ENCODE assay signal across 12 mouse cellular contexts in the genomic region with DNA sequence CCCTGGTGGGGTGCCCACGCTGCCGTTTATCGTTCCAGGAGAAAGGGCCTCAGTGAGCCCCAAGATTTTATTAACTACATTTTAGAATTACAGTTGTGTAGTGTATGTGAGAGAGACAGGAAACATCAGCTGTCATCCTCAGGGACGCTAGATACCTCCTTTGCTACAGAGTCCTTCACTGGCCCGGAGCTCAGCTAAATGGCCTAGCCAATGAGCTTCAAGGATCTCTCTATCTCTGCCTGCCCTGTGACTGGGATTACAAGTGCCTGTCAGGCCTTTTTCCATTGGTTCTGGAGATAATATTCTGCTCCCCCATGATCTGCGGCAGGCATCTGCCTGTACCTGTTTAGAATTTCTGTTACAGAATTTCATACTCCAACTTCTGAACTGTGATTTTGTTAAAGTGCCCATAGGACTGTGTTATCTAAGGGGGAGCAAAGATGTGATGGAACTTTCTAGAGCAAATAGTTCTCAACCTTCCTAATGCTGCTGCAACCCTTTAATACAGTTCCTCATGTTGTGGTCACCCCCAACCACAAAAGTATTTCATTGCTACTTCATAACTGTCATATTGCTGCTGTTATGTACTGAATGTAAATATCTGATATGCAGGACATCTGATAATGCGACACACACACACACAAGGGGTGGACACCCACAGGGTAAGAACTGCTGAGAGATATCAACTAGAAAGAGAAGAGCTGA. TPM values are rescaled to one million over a fixed set of nuclear protein-coding genes. Genes with fewer than 3 reads are reported as not detected.
DNase-seq lines count a peak whose midpoint lies in the region; ATAC-seq and TF ChIP-seq lines count a peak whose summit lies in the region.
"Had no signal": no experiment of that assay in that cellular context is flagged by ENCODE, and none has a peak within 500 bp of the region (broad histone marks: within the 10 kb centered on the region; RNA-seq: fewer than 3 reads in every experiment).

No protein-coding gene starts in this region.

- intact Hi-C loops in left cerebral cortex, adult 2 months (cut with DNase I) = loop anchor here (2.0 kb wide), 1 partner anchor 60 kb away; no protein-coding TSS in a partner anchor

- H3K27me3 ChIP-seq in liver, postnatal 0 days (ENCODE audit: insufficient read depth, low read length) = peaks cover 13% of the 10 kb centered on the region; the same call in 1 of the 2 replicates
- H3K27me3 ChIP-seq: stomach, embryonic 15.5 days had no signal

- 0 out of 2 replicates have a peak, but pooled peaks cover 4% of the 10 kb centered on the region for H3K36me3 ChIP-seq in liver, postnatal 0 days (replicated peaks; ENCODE audit: insufficient read depth, low read length)
- H3K36me3 ChIP-seq: stomach, embryonic 15.5 days had no signal

- no peak overlapping the region for H3K4me2 ChIP-seq in liver, postnatal 0 days (ENCODE audit: low read depth, low read length)
- H3K4me2 ChIP-seq: midbrain, embryonic 11.5 days; stomach, embryonic 15.5 days had no signal

- peaks cover 5% of the 10 kb centered on the region; the same call in 1 of the 2 replicates for H3K4me1 ChIP-seq in liver, postnatal 0 days (ENCODE audit: insufficient read depth)

- no peak overlapping the region for H3K4me3 ChIP-seq in left cerebral cortex, adult 2 months
- H3K4me3 ChIP-seq in liver, postnatal 0 days (ENCODE audit: low read depth, low read length) = no peak overlapping the region
- H3K4me3 ChIP-seq: stomach, embryonic 15.5 days had no signal

- no peak overlapping the region for H3K9ac ChIP-seq in liver, postnatal 0 days (replicated peaks)
- H3K9ac ChIP-seq: stomach, embryonic 15.5 days had no signal

- ATAC-seq in CD4-positive, CD25-positive, alpha-beta regulatory T cell, adult 4 months = no peak
- ATAC-seq in liver, postnatal 0 days = no peak

- 55% methylated on average over 7 of the region's 7 CpGs for WGBS in liver, postnatal 0 days (ENCODE audit: insufficient replicate concordance)

- H3K27ac ChIP-seq in left cerebral cortex, adult 2 months = peak overlapping the region; percentile 41; the same call in 1 of the 2 replicates
- peak overlapping the region; percentile 61 for H3K27ac ChIP-seq in liver, postnatal 0 days (ENCODE audit: low read depth)

- TF ChIP-seq EP300 in liver, postnatal 0 days (IDR thresholded peaks at IDR 0.05; ENCODE audit: low read depth) = no peak

- TF ChIP-seq CTCF in left cerebral cortex, adult 2 months (IDR thresholded peaks at IDR 0.05) = no peak
- no peak for TF ChIP-seq CTCF in liver, postnatal 0 days (IDR thresholded peaks at IDR 0.05; ENCODE audit: low read depth)

- no peaks in the 10 kb centered on the region for H3K9me3 ChIP-seq in liver, postnatal 0 days (ENCODE audit: low read length)
- H3K9me3 ChIP-seq: stomach, embryonic 15.5 days had no signal

- peak; percentile 13 for DNase-seq in CD4-positive, CD25-positive, alpha-beta regulatory T cell, adult 2 months (ENCODE audit: low read depth, low spot score)
- no peak for DNase-seq in left cerebral cortex, adult 2 months (ENCODE audit: extremely low spot score in 1 of 2, low spot score in 2 of 2)
- no peak for DNase-seq in left cerebral cortex, adult 8-10 months (ENCODE audit: low spot score in 2 of 2)
- peak; percentile 54 for DNase-seq in adrenal gland, postnatal 10 days
- DNase-seq in liver, postnatal 0 days = no peak
- DNase-seq in cerebellum, postnatal 36 days = no peak
- DNase-seq in lung, postnatal 10 days = no peak
- DNase-seq: kidney, adult 18-20 months; lung, adult 2 months had no signal

RNA-seq across cellular contexts. Expression of a gene that starts 3.2 kb away (rescaled TPM):
- polyA plus RNA-seq in CD4-positive, CD25-positive, alpha-beta regulatory T cell, adult 4 months (2017; shearing (Covaris generic)) = 100 to 1,000 TPM; 249 to 250 TPM
- total RNA-seq in left cerebral cortex, adult 2 months (2021) = 100 to 1,000 TPM; 120 to 136 TPM
- 100 to 1,000 TPM; 137 to 150 (median 142) TPM for total RNA-seq in left cerebral cortex, adult 8-10 months (2022)
- total RNA-seq in adrenal gland, postnatal 10 days (2021) = 100 to 1,000 TPM; 236 to 251 TPM
- 177 and 184 TPM in 2 replicates for polyA plus RNA-seq in liver, postnatal 0 days (2015; fragmentation: Nextera tagmentation; extraction: Ambion mirVana)

Comparison
In these comparisons a context has a peak if more than half of its experiments do, and no peak if none do; other contexts are left out.
1. DNase-seq: peak in CD4-positive, CD25-positive, alpha-beta regulatory T cell, adult 2 months (single experiment) and adrenal gland, postnatal 10 days (single experiment); none in left cerebral cortex, adult 2 months (0 of 2), left cerebral cortex, adult 8-10 months (0 of 2), liver, postnatal 0 days (single experiment), cerebellum, postnatal 36 days (0 of 2) and lung, postnatal 10 days (single experiment).